Mouse (Mus musculus): ENCODE data around the gene Etv6. TPM values are rescaled to one million over a fixed set of nuclear protein-coding genes. Genes with fewer than 3 reads are reported as not detected.

The Etv6 gene
- polyA plus RNA-seq, 1 experiment from 2014 or later = 16.0 TPM

GRCm38 (mm10) chr6:134124256-134124655, 88.8 kb downstream of the Etv6 start:
- WGBS (ENCODE audit: insufficient replicate concordance) = 89% methylated on average over 10 of the region's 10 CpGs
- Histone ChIP-seq H3K36me3 (ENCODE audit: control insufficient read depth, insufficient read depth, low read length) (peaks cover 3% of the 10 kb centered on the region; the same call in 1 of the 2 replicates), H3K4me3 (ENCODE audit: low read depth, low read length) (no peak overlapping the region), H3K4me1 (ENCODE audit: control insufficient read depth, insufficient read depth, low read length) (peaks cover 16% of the 10 kb centered on the region), H3K4me2 (no peak overlapping the region), H3K27ac (ENCODE audit: low read depth, low read length) (no peak overlapping the region), H3K27me3 (ENCODE audit: control insufficient read depth, insufficient read depth, low read length) (no peaks in the 10 kb centered on the region), H3K9ac (ENCODE audit: low read depth, low read length) (no peak overlapping the region), H3K9me3 (replicated peaks; ENCODE audit: control insufficient read depth, low read length) (no peaks in the 10 kb centered on the region; the same call in 1 of the 2 replicates)
- no peak for ATAC-seq (replicated peaks; ENCODE audit: insufficient number of reproducible peaks, low FRiP score, low TSS enrichment)

- Histone ChIP-seq H3K9me3 (replicated peaks; ENCODE audit: control insufficient read depth, low read length) (no peaks in the 10 kb centered on the region; the same call in 1 of the 2 replicates), H3K4me1 (ENCODE audit: control insufficient read depth, insufficient read depth, low read length) (peaks cover 16% of the 10 kb centered on the region), H3K4me2 (no peak overlapping the region), H3K9ac (ENCODE audit: low read depth, low read length) (no peak overlapping the region), H3K36me3 (ENCODE audit: control insufficient read depth, insufficient read depth, low read length) (peaks cover 4% of the 10 kb centered on the region; the same call in 1 of the 2 replicates), H3K4me3 (ENCODE audit: low read depth, low read length) (no peak overlapping the region), H3K27ac (ENCODE audit: low read depth, low read length) (no peak overlapping the region), H3K27me3 (ENCODE audit: control insufficient read depth, insufficient read depth, low read length) (no peaks in the 10 kb centered on the region)
- no peak for ATAC-seq (replicated peaks; ENCODE audit: insufficient number of reproducible peaks, low FRiP score, low TSS enrichment)
- 85% methylated on average over 6 of the region's 6 CpGs for WGBS (ENCODE audit: insufficient replicate concordance)
Observed at GRCm38 (mm10) chr6:134127996-134128395, 92.5 kb downstream of the Etv6 start.

GRCm38 (mm10) chr6:134128594-134128993, 93.1 kb downstream of the Etv6 start:
- Histone ChIP-seq H3K4me1 (ENCODE audit: control insufficient read depth, insufficient read depth, low read length) (peaks cover 22% of the 10 kb centered on the region), H3K9me3 (replicated peaks; ENCODE audit: control insufficient read depth, low read length) (no peaks in the 10 kb centered on the region; the same call in 1 of the 2 replicates), H3K9ac (ENCODE audit: low read depth, low read length) (no peak overlapping the region), H3K4me3 (ENCODE audit: low read depth, low read length) (no peak overlapping the region), H3K36me3 (ENCODE audit: control insufficient read depth, insufficient read depth, low read length) (peaks cover 4% of the 10 kb centered on the region; the same call in 1 of the 2 replicates), H3K4me2 (no peak overlapping the region), H3K27me3 (ENCODE audit: control insufficient read depth, insufficient read depth, low read length) (no peaks in the 10 kb centered on the region), H3K27ac (ENCODE audit: low read depth, low read length) (no peak overlapping the region)
- WGBS (ENCODE audit: insufficient replicate concordance) = 94% methylated on average over 13 of the region's 13 CpGs
- ATAC-seq (replicated peaks; ENCODE audit: insufficient number of reproducible peaks, low FRiP score, low TSS enrichment) = no peak

GRCm38 (mm10) chr6:134129848-134130247, 94.3 kb downstream of the Etv6 start:
- 71% methylated on average over 7 of the region's 7 CpGs for WGBS (ENCODE audit: insufficient replicate concordance)
- ATAC-seq (replicated peaks; ENCODE audit: insufficient number of reproducible peaks, low FRiP score, low TSS enrichment) = no peak
- H3K36me3 ChIP-seq (ENCODE audit: control insufficient read depth, insufficient read depth, low read length) = peaks cover 4% of the 10 kb centered on the region; the same call in 1 of the 2 replicates
- H3K4me2 ChIP-seq = no peak overlapping the region
- peaks cover 35% of the 10 kb centered on the region for H3K4me1 ChIP-seq (ENCODE audit: control insufficient read depth, insufficient read depth, low read length)
- no peaks in the 10 kb centered on the region; the same call in 1 of the 2 replicates for H3K9me3 ChIP-seq (replicated peaks; ENCODE audit: control insufficient read depth, low read length)
- no peak overlapping the region for H3K4me3 ChIP-seq (ENCODE audit: low read depth, low read length)
- H3K27ac ChIP-seq (ENCODE audit: low read depth, low read length) = no peak overlapping the region
- no peaks in the 10 kb centered on the region for H3K27me3 ChIP-seq (ENCODE audit: control insufficient read depth, insufficient read depth, low read length)
- no peak overlapping the region for H3K9ac ChIP-seq (ENCODE audit: low read depth, low read length)

GRCm38 (mm10) chr6:134130816-134131215, 95.3 kb downstream of the Etv6 start:
- no peak overlapping the region for H3K27ac ChIP-seq (ENCODE audit: low read depth, low read length)
- no peak overlapping the region for H3K4me3 ChIP-seq (ENCODE audit: low read depth, low read length)
- H3K36me3 ChIP-seq (ENCODE audit: control insufficient read depth, insufficient read depth, low read length) = peaks cover 4% of the 10 kb centered on the region; the same call in 1 of the 2 replicates
- peaks cover 36% of the 10 kb centered on the region for H3K4me1 ChIP-seq (ENCODE audit: control insufficient read depth, insufficient read depth, low read length)
- H3K9ac ChIP-seq (ENCODE audit: low read depth, low read length) = no peak overlapping the region
- 75% methylated on average over 5 of the region's 5 CpGs for WGBS (ENCODE audit: insufficient replicate concordance)
- ATAC-seq (replicated peaks; ENCODE audit: insufficient number of reproducible peaks, low FRiP score, low TSS enrichment) = no peak
- H3K9me3 ChIP-seq (replicated peaks; ENCODE audit: control insufficient read depth, low read length) = no peaks in the 10 kb centered on the region; the same call in 1 of the 2 replicates
- H3K4me2 ChIP-seq = no peak overlapping the region
- no peaks in the 10 kb centered on the region for H3K27me3 ChIP-seq (ENCODE audit: control insufficient read depth, insufficient read depth, low read length)

GRCm38 (mm10) chr6:134131601-134132000, 96.1 kb downstream of the Etv6 start:
- Histone ChIP-seq H3K36me3 (ENCODE audit: control insufficient read depth, insufficient read depth, low read length) (peaks cover 4% of the 10 kb centered on the region; the same call in 1 of the 2 replicates), H3K27me3 (ENCODE audit: control insufficient read depth, insufficient read depth, low read length) (no peaks in the 10 kb centered on the region), H3K4me1 (ENCODE audit: control insufficient read depth, insufficient read depth, low read length) (peaks cover 36% of the 10 kb centered on the region), H3K4me3 (ENCODE audit: low read depth, low read length) (no peak overlapping the region), H3K27ac (ENCODE audit: low read depth, low read length) (no peak overlapping the region), H3K9ac (ENCODE audit: low read depth, low read length) (no peak overlapping the region), H3K9me3 (replicated peaks; ENCODE audit: control insufficient read depth, low read length) (no peaks in the 10 kb centered on the region; the same call in 1 of the 2 replicates), H3K4me2 (no peak overlapping the region)
- ATAC-seq (replicated peaks; ENCODE audit: insufficient number of reproducible peaks, low FRiP score, low TSS enrichment) = no peak
- 70% methylated on average over 2 of the region's 2 CpGs for WGBS (ENCODE audit: insufficient replicate concordance)

- no peak overlapping the region for H3K4me2 ChIP-seq
- peaks cover 34% of the 10 kb centered on the region for H3K4me1 ChIP-seq (ENCODE audit: control insufficient read depth, insufficient read depth, low read length)
- peak overlapping the region; percentile 35; the same call in 1 of the 2 replicates for H3K27ac ChIP-seq (ENCODE audit: low read depth, low read length)
- no peak for ATAC-seq (replicated peaks; ENCODE audit: insufficient number of reproducible peaks, low FRiP score, low TSS enrichment)
- H3K27me3 ChIP-seq (ENCODE audit: control insufficient read depth, insufficient read depth, low read length) = no peaks in the 10 kb centered on the region
- peaks cover 4% of the 10 kb centered on the region; the same call in 1 of the 2 replicates for H3K36me3 ChIP-seq (ENCODE audit: control insufficient read depth, insufficient read depth, low read length)
- H3K4me3 ChIP-seq (ENCODE audit: low read depth, low read length) = no peak overlapping the region
- H3K9me3 ChIP-seq (replicated peaks; ENCODE audit: control insufficient read depth, low read length) = no peaks in the 10 kb centered on the region; the same call in 1 of the 2 replicates
- no peak overlapping the region for H3K9ac ChIP-seq (ENCODE audit: low read depth, low read length)
- WGBS (ENCODE audit: insufficient replicate concordance) = 33% methylated on average over 4 of the region's 4 CpGs
Observed at GRCm38 (mm10) chr6:134133756-134134155, 98.3 kb downstream of the Etv6 start.

GRCm38 (mm10) chr6:134134821-134135323, 99.4 kb downstream of the Etv6 start:
- 67% methylated on average over 9 of the region's 9 CpGs for WGBS (ENCODE audit: insufficient replicate concordance)
- H3K4me2 ChIP-seq = no peak overlapping the region
- no peak overlapping the region for H3K27ac ChIP-seq (ENCODE audit: low read depth, low read length)
- H3K4me3 ChIP-seq (ENCODE audit: low read depth, low read length) = no peak overlapping the region
- no peak overlapping the region for H3K9ac ChIP-seq (ENCODE audit: low read depth, low read length)
- H3K27me3 ChIP-seq (ENCODE audit: control insufficient read depth, insufficient read depth, low read length) = no peaks in the 10 kb centered on the region
- H3K9me3 ChIP-seq (replicated peaks; ENCODE audit: control insufficient read depth, low read length) = no peaks in the 10 kb centered on the region
- H3K36me3 ChIP-seq (ENCODE audit: control insufficient read depth, insufficient read depth, low read length) = no peaks in the 10 kb centered on the region
- peaks cover 33% of the 10 kb centered on the region for H3K4me1 ChIP-seq (ENCODE audit: control insufficient read depth, insufficient read depth, low read length)
- no peak for ATAC-seq (replicated peaks; ENCODE audit: insufficient number of reproducible peaks, low FRiP score, low TSS enrichment)

- Histone ChIP-seq H3K36me3 (ENCODE audit: control insufficient read depth, insufficient read depth, low read length) (no peaks in the 10 kb centered on the region), H3K4me2 (no peak overlapping the region), H3K9me3 (replicated peaks; ENCODE audit: control insufficient read depth, low read length) (no peaks in the 10 kb centered on the region), H3K4me3 (ENCODE audit: low read depth, low read length) (no peak overlapping the region), H3K27ac (ENCODE audit: low read depth, low read length) (no peak overlapping the region), H3K9ac (ENCODE audit: low read depth, low read length) (no peak overlapping the region), H3K4me1 (ENCODE audit: control insufficient read depth, insufficient read depth, low read length) (peaks cover 39% of the 10 kb centered on the region), H3K27me3 (ENCODE audit: control insufficient read depth, insufficient read depth, low read length) (no peaks in the 10 kb centered on the region)
- 80% methylated on average over 3 of the region's 3 CpGs for WGBS (ENCODE audit: insufficient replicate concordance)
- no peak for ATAC-seq (replicated peaks; ENCODE audit: insufficient number of reproducible peaks, low FRiP score, low TSS enrichment)
Observed at GRCm38 (mm10) chr6:134136315-134136714, 100.8 kb downstream of the Etv6 start.

Measured in heart, embryonic 11.5 days (tissue).